Mouse (Mus musculus) hindbrain, embryonic 11.5 days (tissue): ENCODE measurements at regions not wholly inside any gene's neighbourhood (a gene's known extent, or its start where the extent isn't known, plus 50 kb on each side); places are given as distances from the start of the nearest gene placed in this dataset.

Experiments used
- ATAC-seq: fragments of 200-750 bp; cut with Nextera tagmentation; 2 replicates; pipeline ENCODE4 v1.8.0; 2017; ENCODE audit warnings: mild to moderate bottlenecking, moderate TSS enrichment, moderate library complexity; ENCODE audit not compliant: low FRiP score
- DNase-seq: peaks from one replicate; pipeline ENCODE4 v3.0.0-alpha.2; 2015; ENCODE audit warnings: low spot score
- H3K27ac ChIP-seq: fragments of 300-500 bp; sonication (generic); 2 replicates; pipeline ENCODE4 v1.5.1; 2014; ENCODE audit warnings: mild to moderate bottlenecking, low read depth, low read length
- H3K27me3 ChIP-seq: fragments of 300-500 bp; sonication (generic); 2 replicates; pipeline ENCODE4 v1.6.1; 2014; ENCODE audit warnings: mild to moderate bottlenecking, low read length, moderate library complexity, mixed read lengths; ENCODE audit not compliant: control insufficient read depth, insufficient read depth
- H3K36me3 ChIP-seq: fragments of 300-500 bp; sonication (generic); 2 replicates; pipeline ENCODE4 v1.6.1; 2014; ENCODE audit warnings: mild to moderate bottlenecking, low read length, moderate library complexity, mixed read lengths; ENCODE audit not compliant: control insufficient read depth, insufficient read depth
- H3K4me1 ChIP-seq: fragments of 300-500 bp; sonication (generic); replicated peaks from 2 replicates; pipeline ENCODE4 v1.6.1; 2014; ENCODE audit warnings: low read length, mixed read lengths; ENCODE audit not compliant: control insufficient read depth, insufficient read depth
- H3K4me2 ChIP-seq: fragments of 300-500 bp; sonication (generic); replicated peaks from 2 replicates; pipeline ENCODE4 v1.6.1; 2014; ENCODE audit warnings: mild to moderate bottlenecking, low read depth, low read length
- H3K4me3 ChIP-seq: fragments of 300-500 bp; sonication (generic); 2 replicates; pipeline ENCODE4 v1.5.1; 2014; ENCODE audit warnings: low read depth, low read length
- H3K9ac ChIP-seq: fragments of 300-500 bp; sonication (generic); 2 replicates; pipeline ENCODE4 v1.6.1; 2014; ENCODE audit warnings: low read depth, low read length
- H3K9me3 ChIP-seq: fragments of 300-500 bp; sonication (generic); 2 replicates; pipeline ENCODE4 v1.6.1; 2016; ENCODE audit warnings: low read length; ENCODE audit not compliant: control insufficient read depth
- WGBS: fragments of 180-500 bp; shearing (Covaris S2); extraction: QIAGEN DNeasy Blood & Tissue Kit; methylation state at CpG from one replicate; pipeline ENCODE4 v1.1.7; 2014; 5-methylcytosine and 5-hydroxymethylcytosine counted together

DNA sequence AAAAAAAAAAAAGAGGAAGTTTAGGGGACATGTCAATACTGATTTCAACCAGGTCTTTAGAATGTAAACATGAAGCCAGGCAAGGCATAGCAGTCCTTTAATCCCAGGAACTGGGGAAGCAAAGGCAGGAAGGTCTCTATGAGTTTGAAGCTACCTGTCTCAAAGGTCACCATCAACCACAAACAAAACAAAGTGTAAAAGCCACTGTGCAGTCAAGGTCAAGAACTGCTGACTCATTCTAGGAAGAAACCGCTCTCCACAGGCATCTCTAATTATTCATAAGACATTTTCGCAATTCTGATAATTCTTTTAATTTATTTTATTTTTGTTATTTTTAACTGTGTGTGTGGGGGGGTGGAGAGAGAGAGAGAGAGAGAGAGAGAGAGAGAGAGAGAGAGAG, 364.0 kb downstream of the Cntnap4 start:
- Histone ChIP-seq H3K4me2 (no peak overlapping the region), H3K27me3 (no peaks in the 10 kb centered on the region), H3K36me3 (no peaks in the 10 kb centered on the region), H3K9me3 (no peaks in the 10 kb centered on the region), H3K9ac (no peak overlapping the region), H3K4me3 (no peak overlapping the region), H3K4me1 (no peaks in the 10 kb centered on the region), H3K27ac (no peak overlapping the region)
- 100% methylated on average over 2 of the region's 2 CpGs for WGBS
- ATAC-seq (no peak), DNase-seq (no peak)

DNA sequence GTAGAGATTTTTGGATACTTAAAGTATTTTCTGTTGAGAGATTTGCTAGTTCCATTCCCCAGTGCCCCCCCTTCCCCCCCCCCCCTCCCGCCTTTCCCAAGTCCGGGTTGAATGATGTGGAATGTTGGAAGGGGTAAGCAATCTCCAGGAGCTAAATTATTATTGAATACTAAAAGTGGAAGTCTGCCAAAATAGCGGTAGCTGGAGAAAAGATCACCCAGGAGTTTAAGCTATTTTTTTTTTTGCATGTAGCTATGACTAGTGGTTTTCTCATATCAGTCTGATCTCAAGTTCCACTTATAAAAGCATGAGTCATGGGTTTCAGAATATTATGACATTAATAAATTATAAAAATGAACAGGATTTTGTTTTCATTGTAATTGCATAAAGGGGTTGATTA, 365.6 kb downstream of the Cntnap4 start:
- H3K36me3 ChIP-seq: no peaks in the 10 kb centered on the region
- ATAC-seq: no peak
- H3K9ac ChIP-seq: no peak overlapping the region
- H3K27ac ChIP-seq: no peak overlapping the region
- 73% methylated on average over 3 of the region's 3 CpGs for WGBS
- DNase-seq: no peak
- no peak overlapping the region for H3K4me3 ChIP-seq
- no peak overlapping the region for H3K4me2 ChIP-seq
- no peaks in the 10 kb centered on the region for H3K27me3 ChIP-seq
- no peaks in the 10 kb centered on the region for H3K4me1 ChIP-seq
- H3K9me3 ChIP-seq: no peaks in the 10 kb centered on the region

DNA sequence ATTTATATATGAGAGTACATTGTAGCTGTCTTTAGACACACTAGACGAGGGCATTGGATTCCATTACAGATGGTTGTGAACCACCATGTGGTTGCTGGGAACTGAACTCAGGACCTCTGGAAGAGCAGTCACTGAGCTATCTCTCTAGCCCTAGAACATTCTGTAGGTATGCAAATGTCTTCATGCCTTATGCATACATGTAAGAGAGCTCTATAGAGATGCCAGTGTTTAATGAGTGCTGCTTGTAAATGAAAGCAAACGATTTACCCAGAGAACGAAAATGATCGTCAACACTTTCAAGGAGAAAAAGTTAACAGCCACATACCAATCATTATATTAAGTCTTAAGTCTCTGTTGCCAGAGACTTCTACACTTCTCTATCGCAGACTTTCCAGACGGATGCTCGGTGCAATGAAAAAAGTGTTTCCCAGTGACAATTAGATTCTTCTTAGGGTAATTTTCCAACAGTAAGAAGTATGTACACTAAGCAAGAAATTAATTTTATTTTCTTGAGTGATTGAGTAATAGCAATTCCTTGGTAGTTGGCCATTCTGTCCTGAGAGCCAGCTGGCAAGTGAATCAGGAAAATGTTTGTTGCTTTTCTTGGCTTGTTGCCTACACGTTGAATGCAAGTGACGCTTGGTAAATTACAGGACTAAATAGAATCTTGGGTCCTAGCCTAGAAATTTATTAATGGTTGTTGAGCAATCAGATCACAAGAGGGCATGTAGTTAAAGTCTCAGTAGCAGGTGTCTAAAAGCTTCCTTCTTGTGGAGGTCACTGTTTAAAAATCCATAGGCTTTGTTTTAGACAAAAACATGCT, 366.3 kb downstream of the Cntnap4 start:
- Histone ChIP-seq H3K36me3 (no peaks in the 10 kb centered on the region), H3K9me3 (no peaks in the 10 kb centered on the region), H3K4me3 (no peak overlapping the region), H3K27ac (no peak overlapping the region), H3K4me1 (no peaks in the 10 kb centered on the region), H3K9ac (no peak overlapping the region), H3K4me2 (no peak overlapping the region), H3K27me3 (no peaks in the 10 kb centered on the region)
- DNase-seq (no peak), ATAC-seq (no peak)
- 95% methylated on average over 9 of the region's 9 CpGs for WGBS

DNA sequence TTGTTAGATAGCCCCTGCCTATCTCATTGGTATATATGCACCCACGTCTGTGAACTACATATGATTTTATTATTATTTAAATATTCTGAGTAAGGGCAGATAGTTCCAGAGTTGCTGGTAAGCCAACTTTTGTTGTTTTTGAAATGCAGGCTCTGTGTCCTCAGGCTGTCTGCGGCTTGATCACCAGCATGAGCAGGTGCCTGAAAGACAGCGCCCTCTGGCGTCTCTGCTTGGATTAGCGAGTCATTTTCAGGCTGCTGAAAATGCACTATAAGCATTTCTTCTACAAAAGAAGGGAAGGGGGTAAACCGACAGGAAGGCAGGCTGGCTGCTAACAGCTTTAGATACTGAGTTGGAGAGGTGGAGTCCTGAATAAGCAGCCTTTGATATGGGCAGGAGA, 402.6 kb downstream of the Cntnap4 start:
- no peak overlapping the region for H3K9ac ChIP-seq
- H3K4me2 ChIP-seq: no peak overlapping the region
- no peaks in the 10 kb centered on the region for H3K36me3 ChIP-seq
- DNase-seq (peak; percentile 86), ATAC-seq (0 out of 2 replicates have a peak, but pooled peaks have one; percentile 22)
- H3K4me3 ChIP-seq: no peak overlapping the region
- H3K27ac ChIP-seq: no peak overlapping the region
- no peaks in the 10 kb centered on the region for H3K4me1 ChIP-seq
- H3K9me3 ChIP-seq: no peaks in the 10 kb centered on the region
- H3K27me3 ChIP-seq: no peaks in the 10 kb centered on the region
- WGBS: 6% methylated on average over 6 of the region's 6 CpGs

DNA sequence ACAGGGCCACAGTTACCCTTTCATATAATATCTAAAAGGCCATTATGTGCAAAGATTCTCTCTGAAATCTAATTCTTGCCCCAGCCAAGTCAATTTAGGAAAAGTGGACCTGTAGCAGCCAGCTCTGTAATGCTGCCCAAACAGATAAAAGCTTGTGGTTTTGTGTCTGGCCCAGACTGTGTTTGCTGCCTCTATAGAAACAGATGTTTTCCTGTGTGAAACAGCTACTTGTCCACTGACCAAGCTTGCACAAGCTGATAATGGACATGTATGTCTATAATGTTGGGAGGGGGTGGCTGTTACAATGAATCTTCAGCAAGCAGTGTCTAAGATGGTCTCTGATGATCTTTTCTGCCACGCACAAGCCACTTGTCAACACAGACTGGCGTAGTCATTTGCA, 405.9 kb downstream of the Cntnap4 start:
- no peak overlapping the region for H3K4me2 ChIP-seq
- no peaks in the 10 kb centered on the region for H3K4me1 ChIP-seq
- ATAC-seq: no peak
- no peak overlapping the region for H3K9ac ChIP-seq
- no peaks in the 10 kb centered on the region for H3K9me3 ChIP-seq
- H3K27ac ChIP-seq: no peak overlapping the region
- H3K27me3 ChIP-seq: no peaks in the 10 kb centered on the region
- no peak for DNase-seq
- no peaks in the 10 kb centered on the region for H3K36me3 ChIP-seq
- no peak overlapping the region for H3K4me3 ChIP-seq
- WGBS: 93% methylated on average over 2 of the region's 2 CpGs

DNA sequence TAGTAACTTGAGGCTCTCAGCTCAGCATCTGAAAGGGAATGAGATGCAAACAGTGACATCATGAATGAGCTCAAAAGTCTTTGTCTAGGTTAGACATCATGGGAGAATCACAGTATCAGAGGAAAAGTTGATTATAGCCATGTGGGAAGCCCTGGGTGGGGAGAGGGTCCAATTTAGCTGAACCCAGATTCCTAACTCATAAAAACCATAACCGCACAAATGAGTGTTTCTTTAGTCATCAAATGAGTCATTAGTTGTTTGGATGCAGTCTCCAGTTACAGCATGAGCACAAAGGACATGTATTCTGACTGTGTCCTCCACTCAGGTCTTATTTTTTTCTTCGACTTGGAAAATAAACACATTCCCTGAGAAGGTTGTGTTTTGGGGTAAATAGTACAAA, 406.5 kb downstream of the Cntnap4 start:
- Histone ChIP-seq H3K27me3 (no peaks in the 10 kb centered on the region), H3K27ac (no peak overlapping the region), H3K4me2 (no peak overlapping the region), H3K9me3 (no peaks in the 10 kb centered on the region), H3K4me1 (no peaks in the 10 kb centered on the region), H3K9ac (no peak overlapping the region), H3K4me3 (no peak overlapping the region), H3K36me3 (no peaks in the 10 kb centered on the region)
- WGBS: 94% methylated on average over 2 of the region's 2 CpGs
- no peak for DNase-seq
- no peak for ATAC-seq

DNA sequence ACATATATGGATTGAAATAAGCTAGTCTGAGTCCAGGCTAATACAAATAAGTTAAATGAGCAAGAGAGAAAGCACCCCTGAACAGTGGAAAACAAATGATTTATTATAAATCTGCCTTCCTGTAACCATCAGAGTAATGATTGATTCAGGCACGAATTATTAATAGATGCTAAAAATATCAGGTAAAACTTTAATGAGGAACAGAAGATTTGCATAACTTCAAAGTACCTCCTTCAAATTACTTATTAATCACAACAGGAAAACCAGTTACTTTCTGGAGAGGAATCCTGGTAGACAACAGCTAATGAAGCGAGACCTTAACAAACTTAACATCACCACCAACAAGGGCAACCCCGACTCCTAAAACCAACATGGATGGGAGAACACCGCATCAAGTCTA, 423.9 kb downstream of the Cntnap4 start:
- no peaks in the 10 kb centered on the region for H3K4me1 ChIP-seq
- DNase-seq (no peak), ATAC-seq (no peak)
- H3K4me3 ChIP-seq: no peak overlapping the region
- no peak overlapping the region for H3K27ac ChIP-seq
- H3K36me3 ChIP-seq: no peaks in the 10 kb centered on the region
- no peaks in the 10 kb centered on the region for H3K9me3 ChIP-seq
- no peak overlapping the region for H3K4me2 ChIP-seq
- H3K9ac ChIP-seq: no peak overlapping the region
- no peaks in the 10 kb centered on the region for H3K27me3 ChIP-seq
- WGBS: 89% methylated on average over 4 of the region's 4 CpGs

DNA sequence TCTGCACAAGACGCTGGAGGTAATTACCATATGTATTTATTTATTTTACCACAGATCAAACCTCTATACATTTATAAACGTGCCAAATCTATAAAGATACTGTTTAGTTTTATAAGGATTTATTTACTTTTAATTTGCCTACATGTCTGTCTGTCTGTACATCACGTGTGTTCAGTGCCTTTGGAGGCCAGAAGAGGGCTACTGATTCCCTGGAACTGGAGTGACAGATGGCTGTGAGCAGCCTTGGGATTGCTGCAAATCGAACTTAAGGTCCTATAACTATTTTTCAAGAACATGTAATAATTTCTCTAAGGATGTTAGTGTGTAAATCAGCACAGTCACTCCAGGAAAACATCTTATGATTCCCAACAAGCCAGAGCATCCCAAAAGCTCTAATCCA, 437.5 kb downstream of the Cntnap4 start:
- DNase-seq: no peak
- H3K4me1 ChIP-seq: no peaks in the 10 kb centered on the region
- no peak overlapping the region for H3K27ac ChIP-seq
- H3K9me3 ChIP-seq: no peaks in the 10 kb centered on the region
- ATAC-seq: no peak
- H3K4me3 ChIP-seq: no peak overlapping the region
- WGBS: 67% methylated on average over 4 of the region's 4 CpGs
- no peak overlapping the region for H3K4me2 ChIP-seq
- H3K27me3 ChIP-seq: no peaks in the 10 kb centered on the region
- H3K36me3 ChIP-seq: no peaks in the 10 kb centered on the region
- H3K9ac ChIP-seq: no peak overlapping the region

DNA sequence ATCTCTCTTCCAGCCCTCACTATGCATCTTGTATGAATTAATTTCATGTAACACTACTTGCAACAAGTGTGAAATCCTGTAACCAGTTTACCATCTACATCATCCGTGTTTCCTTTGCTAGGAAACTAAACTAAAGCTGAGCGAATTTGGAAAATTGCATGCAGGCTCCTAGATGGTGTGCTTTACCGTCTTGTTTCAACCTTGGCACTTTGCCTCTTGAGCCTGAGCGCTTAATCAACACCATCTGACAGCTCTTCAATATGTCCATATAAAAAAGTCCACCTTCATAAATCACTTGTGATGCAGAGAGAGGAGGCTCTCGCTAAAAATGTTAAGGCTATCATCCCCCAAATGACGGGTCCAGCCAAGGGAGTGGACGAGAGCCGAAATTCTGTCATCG, 459.0 kb downstream of the Cntnap4 start:
- WGBS: 85% methylated on average over 9 of the region's 9 CpGs
- Histone ChIP-seq H3K9me3 (no peaks in the 10 kb centered on the region), H3K4me2 (no peak overlapping the region), H3K4me1 (no peaks in the 10 kb centered on the region), H3K36me3 (no peaks in the 10 kb centered on the region), H3K4me3 (no peak overlapping the region), H3K27me3 (no peaks in the 10 kb centered on the region), H3K9ac (no peak overlapping the region), H3K27ac (no peak overlapping the region)
- ATAC-seq: no peak
- no peak for DNase-seq
